Mouse (Mus musculus): ENCODE measurements around the gene Vps37b.

DNA sequence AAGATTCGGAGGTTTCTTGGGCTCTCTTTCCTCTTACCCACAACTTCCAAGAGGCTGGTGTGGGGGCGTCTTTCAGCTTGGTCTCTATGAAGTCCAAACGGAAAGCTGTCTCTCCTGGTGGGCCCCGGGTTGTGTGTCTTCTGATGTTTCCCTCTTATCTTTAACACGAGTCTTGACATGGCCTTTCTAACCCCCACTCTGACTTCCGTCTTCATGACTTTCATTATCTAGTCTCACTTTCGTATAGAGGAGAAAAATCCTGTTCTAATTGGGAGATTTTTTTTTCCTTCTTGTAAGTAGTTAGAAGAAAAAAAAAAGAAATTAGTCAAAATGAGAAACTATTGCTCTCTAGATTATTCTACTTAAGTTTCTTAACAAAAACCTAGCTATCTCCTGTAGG, 9.7 kb downstream of the Vps37b start:
- TF ChIP-seq POLR2A (IDR thresholded peaks at IDR 0.05; ENCODE audit: control insufficient read depth, extremely low read depth, insufficient read depth, low read length, poor library complexity) (no peak), CTCF (IDR thresholded peaks at IDR 0.05; ENCODE audit: borderline replicate concordance, control insufficient read depth, extremely low read depth, insufficient read depth, low read length, poor library complexity) (no peak)

Measured in thymus, adult 2 months (tissue).